Mouse (Mus musculus): ENCODE data around the gene Ube2k.

The Ube2k gene

GRCm38 (mm10) chr5:65537420-65538071 lies 513 bp downstream of the Ube2k start:
- in situ Hi-C loops (cut with MseI, MboI), result no loop called here

- in situ Hi-C loops (cut with MseI, MboI), result no loop called here
These were observed 1.1 kb downstream of the Ube2k start for GRCm38 (mm10) chr5:65538121-65538520.

- in situ Hi-C loops (cut with MseI, MboI), result no loop called here
These were observed 1.8 kb downstream of the Ube2k start for GRCm38 (mm10) chr5:65538829-65539228.

- in situ Hi-C loops (cut with MseI, MboI), result no loop called here
These were observed 2.8 kb downstream of the Ube2k start for GRCm38 (mm10) chr5:65539786-65540185.

- in situ Hi-C loops (cut with MseI, MboI), result no loop called here
These were observed 4.9 kb downstream of the Ube2k start for GRCm38 (mm10) chr5:65541889-65542288.

- in situ Hi-C loops (cut with MseI, MboI), result no loop called here
These were observed 6.5 kb downstream of the Ube2k start for GRCm38 (mm10) chr5:65543491-65543890.

GRCm38 (mm10) chr5:65544616-65545015 lies 7.6 kb downstream of the Ube2k start:
- in situ Hi-C loops (cut with MseI, MboI), result no loop called here

GRCm38 (mm10) chr5:65549677-65550076 lies 12.6 kb downstream of the Ube2k start:
- in situ Hi-C loops (cut with MseI, MboI), result no loop called here

GRCm38 (mm10) chr5:65557109-65557508 lies 20.1 kb downstream of the Ube2k start:
- in situ Hi-C loops (cut with MseI, MboI), result no loop called here

GRCm38 (mm10) chr5:65561125-65561893 lies 24.3 kb downstream of the Ube2k start:
- in situ Hi-C loops (cut with MseI, MboI), result no loop called here

- in situ Hi-C loops (cut with MseI, MboI), result no loop called here
These were observed 28.5 kb downstream of the Ube2k start for GRCm38 (mm10) chr5:65565486-65565885.

GRCm38 (mm10) chr5:65574876-65575275 lies 37.8 kb downstream of the Ube2k start:
- in situ Hi-C loops (cut with MseI, MboI), result no loop called here

- in situ Hi-C loops (cut with MseI, MboI), result no loop called here
These were observed 38.9 kb downstream of the Ube2k start for GRCm38 (mm10) chr5:65575896-65576295.

GRCm38 (mm10) chr5:65578545-65578944 lies 41.5 kb downstream of the Ube2k start:
- in situ Hi-C loops (cut with MseI, MboI), result no loop called here

GRCm38 (mm10) chr5:65586291-65586690 lies 49.3 kb downstream of the Ube2k start:
- in situ Hi-C loops (cut with MseI, MboI), result no loop called here

- in situ Hi-C loops (cut with MseI, MboI), result no loop called here
These were observed 53.2 kb downstream of the Ube2k start for GRCm38 (mm10) chr5:65590199-65590598.

GRCm38 (mm10) chr5:65592421-65592820 lies 55.4 kb downstream of the Ube2k start:
- in situ Hi-C loops (cut with MseI, MboI), result no loop called here

GRCm38 (mm10) chr5:65599681-65600080 lies 62.6 kb downstream of the Ube2k start:
- in situ Hi-C loops (cut with MseI, MboI), result no loop called here

- in situ Hi-C loops (cut with MseI, MboI), result no loop called here
These were observed 69.8 kb downstream of the Ube2k start for GRCm38 (mm10) chr5:65606820-65607219.

GRCm38 (mm10) chr5:65609769-65610168 lies 72.7 kb downstream of the Ube2k start:
- in situ Hi-C loops (cut with MseI, MboI), result no loop called here

GRCm38 (mm10) chr5:65610541-65610940 lies 73.5 kb downstream of the Ube2k start:
- in situ Hi-C loops (cut with MseI, MboI), result no loop called here

- in situ Hi-C loops (cut with MseI, MboI), result no loop called here
These were observed 76.3 kb downstream of the Ube2k start for GRCm38 (mm10) chr5:65613152-65613924.

Measured in mouse trophoblast stem cell (cell line).